Mouse (Mus musculus) spleen, adult 2 months (tissue): ENCODE measurements at regions not wholly inside any gene's neighbourhood (a gene's known extent, or its start where the extent isn't known, plus 50 kb on each side); places are given as distances from the start of the nearest gene placed in this dataset.
A peak's percentile ranks its signal among the peaks of the same experiment; 100 is the strongest.

Source experiments
- DNase-seq, 2 experiments: peaks; one replicate each; pipeline versions ENCODE4 v3.0.0 to v3.0.0-alpha.2; 2012 to 2021; ENCODE audit warnings: low spot score in 2 of 2, low read depth in 1 of 2
- H3K27ac ChIP-seq: fragments of 200-500 bp; 2 replicates; pipeline ENCODE4 v1.5.1; 2012; ENCODE audit warnings: low read length, inconsistent platforms; ENCODE audit not compliant: insufficient read depth
- H3K27me3 ChIP-seq: fragments of 200-500 bp; 2 replicates; pipeline ENCODE4 v1.6.1; 2012; ENCODE audit warnings: mild to moderate bottlenecking, moderate library complexity, low read length, inconsistent platforms; ENCODE audit not compliant: control insufficient read depth, insufficient read depth
- H3K36me3 ChIP-seq: fragments of 200-500 bp; 2 replicates; pipeline ENCODE4 v1.6.1; 2012; ENCODE audit warnings: mild to moderate bottlenecking, low read length, inconsistent platforms; ENCODE audit not compliant: control insufficient read depth, insufficient read depth
- H3K4me1 ChIP-seq: fragments of 200-500 bp; 2 replicates; pipeline ENCODE4 v1.6.1; 2011; ENCODE audit warnings: inconsistent platforms; ENCODE audit not compliant: control insufficient read depth, insufficient read depth, insufficient read length
- H3K4me3 ChIP-seq: fragments of 200-500 bp; 2 replicates; pipeline ENCODE4 v1.5.1; 2011; ENCODE audit warnings: mild to moderate bottlenecking, inconsistent platforms; ENCODE audit not compliant: insufficient read depth, insufficient read length; ENCODE audit errors: extremely low read depth
- CTCF ChIP-seq: fragments of 200-500 bp; IDR thresholded peaks from 2 replicates; pipeline ENCODE4 v1.5.1; 2011; ENCODE audit warnings: mild to moderate bottlenecking, inconsistent platforms; ENCODE audit not compliant: insufficient read depth, insufficient read length, insufficient replicate concordance; ENCODE audit errors: extremely low read depth
- POLR2A ChIP-seq: fragments of 200-500 bp; IDR thresholded peaks from 2 replicates; pipeline ENCODE4 v1.6.1; 2011; ENCODE audit warnings: low read depth, low read length, inconsistent platforms
- WGBS: fragments of 180-500 bp; shearing (Covaris S2); methylation state at CpG from one replicate; pipeline ENCODE4 v1.1.7; 2018; 5-methylcytosine and 5-hydroxymethylcytosine counted together

DNA sequence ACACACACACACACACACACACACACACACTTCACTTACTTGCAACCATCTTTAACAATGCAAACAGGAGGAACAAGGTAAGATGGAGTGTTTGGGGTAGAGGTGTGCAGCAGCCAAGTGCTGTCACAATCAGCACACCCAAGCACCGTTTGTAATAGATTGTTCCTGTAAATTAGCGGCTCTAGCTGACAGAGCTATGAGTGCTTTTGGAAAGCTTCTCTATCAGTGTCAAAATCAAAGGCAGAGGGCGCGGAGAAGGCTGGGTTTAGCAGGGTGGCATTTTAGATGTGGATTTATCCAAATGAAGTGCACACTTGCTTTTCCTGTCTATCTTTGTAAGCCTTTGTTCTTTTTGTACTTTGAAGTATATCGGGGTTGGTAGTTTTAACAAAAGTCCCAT is 184.6 kb downstream of the Cog6 start:
- H3K4me1 ChIP-seq = peaks cover 19% of the 10 kb centered on the region
- 0 out of 2 replicates have a peak overlapping the region, but pooled peaks have one; percentile 2 for H3K4me3 ChIP-seq
- H3K27ac ChIP-seq = peak overlapping the region; percentile 75; the same call in 1 of the 2 replicates
- no peak for DNase-seq
- no peaks in the 10 kb centered on the region for H3K36me3 ChIP-seq
- no peaks in the 10 kb centered on the region for H3K27me3 ChIP-seq
- WGBS = 56% methylated on average over 5 of the region's 5 CpGs
- TF ChIP-seq POLR2A = no peak
- no peak for TF ChIP-seq CTCF

DNA sequence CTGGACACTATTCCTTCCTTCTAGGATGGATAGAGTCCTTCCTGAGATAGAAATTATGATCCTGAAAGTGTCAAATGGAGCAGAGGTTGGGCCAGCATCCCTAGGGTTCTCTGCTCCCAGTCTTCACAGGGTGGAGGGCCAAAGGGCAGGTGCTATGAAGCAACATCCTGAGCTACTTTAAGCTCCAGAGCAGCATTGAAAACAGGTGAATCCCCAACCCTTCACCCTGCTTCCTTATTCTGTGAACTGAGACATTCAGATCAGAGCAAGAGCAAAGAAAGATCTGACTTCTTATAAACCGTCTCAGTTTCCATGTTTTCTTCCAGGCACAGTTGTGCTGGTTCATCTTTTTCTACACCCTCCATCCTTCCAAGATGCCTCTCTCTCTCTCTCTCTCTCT is 185.1 kb downstream of the Cog6 start:
- Histone ChIP-seq H3K36me3 (no peaks in the 10 kb centered on the region), H3K27ac (peak overlapping the region; percentile 75; the same call in 1 of the 2 replicates), H3K4me3 (no peak overlapping the region), H3K27me3 (no peaks in the 10 kb centered on the region), H3K4me1 (peaks cover 19% of the 10 kb centered on the region)
- DNase-seq = peak; percentile 37 to 52
- 24% methylated on average over 1 of the region's 1 CpGs for WGBS
- no peak for TF ChIP-seq CTCF
- no peak for TF ChIP-seq POLR2A

DNA sequence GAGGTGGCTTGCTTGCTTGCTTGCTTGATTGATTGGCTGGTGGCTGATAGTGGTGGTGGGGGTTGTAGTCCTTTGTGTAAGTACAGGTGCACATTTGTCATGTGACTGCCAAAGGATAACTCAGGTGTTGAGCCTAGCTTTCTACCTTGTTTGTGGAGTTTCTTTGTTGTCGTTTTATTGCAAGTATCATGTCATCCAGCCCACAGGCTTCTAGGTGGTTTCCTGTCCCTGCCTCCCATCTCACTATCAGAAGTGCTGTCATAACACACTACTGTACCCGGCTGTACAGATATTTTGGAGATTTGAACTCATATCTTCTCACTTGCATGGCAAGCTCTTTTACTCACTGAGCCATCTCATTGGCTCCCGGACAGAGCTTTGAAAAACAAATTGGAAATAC is 186.9 kb downstream of the Cog6 start:
- Histone ChIP-seq H3K27me3 (no peaks in the 10 kb centered on the region), H3K4me1 (peaks cover 19% of the 10 kb centered on the region), H3K36me3 (no peaks in the 10 kb centered on the region), H3K4me3 (no peak overlapping the region), H3K27ac (peak overlapping the region; percentile 34; the same call in 1 of the 2 replicates)
- DNase-seq = no peak
- 75% methylated on average over 3 of the region's 3 CpGs for WGBS
- TF ChIP-seq POLR2A (no peak), CTCF (no peak)

DNA sequence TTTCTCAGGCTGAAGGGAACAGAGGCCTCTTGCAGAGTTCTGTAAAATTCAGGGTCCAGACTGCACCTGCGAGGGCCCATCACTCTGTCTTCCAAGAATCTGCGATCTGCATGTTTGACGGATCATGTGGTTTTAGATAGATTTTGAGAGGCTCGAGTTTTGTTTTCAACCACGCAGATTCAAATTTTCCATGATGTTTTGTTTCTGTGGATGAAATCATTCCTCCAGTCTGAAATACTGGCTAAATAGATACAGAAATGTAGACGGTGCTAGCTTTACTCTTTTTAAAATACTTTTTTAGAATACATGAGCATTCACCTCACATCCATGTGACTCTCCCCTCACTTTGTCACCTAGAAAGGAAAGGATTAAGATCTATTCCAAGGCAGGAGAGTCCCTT is 188.0 kb downstream of the Cog6 start:
- H3K27ac ChIP-seq = no peak overlapping the region
- no peaks in the 10 kb centered on the region for H3K27me3 ChIP-seq
- DNase-seq = no peak
- peaks cover 17% of the 10 kb centered on the region for H3K4me1 ChIP-seq
- no peak overlapping the region for H3K4me3 ChIP-seq
- WGBS = 89% methylated on average over 6 of the region's 6 CpGs
- no peaks in the 10 kb centered on the region for H3K36me3 ChIP-seq
- no peak for TF ChIP-seq POLR2A
- TF ChIP-seq CTCF = no peak

DNA sequence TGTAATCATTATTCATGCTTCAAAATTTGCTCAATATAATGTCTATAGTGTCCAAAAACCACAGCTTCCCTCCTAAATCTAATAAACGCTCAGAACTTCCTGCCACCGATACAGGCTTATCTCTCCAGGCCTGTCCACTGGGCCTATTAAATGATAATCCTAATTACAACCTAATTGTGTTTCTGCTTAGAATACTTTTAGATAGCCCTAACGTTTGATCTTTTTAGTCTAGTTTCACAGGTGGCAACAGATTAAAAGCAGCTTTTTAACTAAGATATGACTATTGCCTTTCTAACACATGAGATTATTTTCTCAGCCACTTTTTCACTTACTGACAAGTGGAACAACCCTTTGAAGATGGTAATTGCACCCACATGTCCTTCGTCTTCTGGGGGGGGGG is 188.6 kb downstream of the Cog6 start:
- Histone ChIP-seq H3K4me3 (no peak overlapping the region), H3K27me3 (no peaks in the 10 kb centered on the region), H3K36me3 (no peaks in the 10 kb centered on the region), H3K4me1 (peaks cover 12% of the 10 kb centered on the region; the same call in 1 of the 2 replicates), H3K27ac (no peak overlapping the region)
- TF ChIP-seq POLR2A (no peak), CTCF (no peak)
- no peak for DNase-seq
- WGBS = 70% methylated on average over 4 of the region's 4 CpGs

DNA sequence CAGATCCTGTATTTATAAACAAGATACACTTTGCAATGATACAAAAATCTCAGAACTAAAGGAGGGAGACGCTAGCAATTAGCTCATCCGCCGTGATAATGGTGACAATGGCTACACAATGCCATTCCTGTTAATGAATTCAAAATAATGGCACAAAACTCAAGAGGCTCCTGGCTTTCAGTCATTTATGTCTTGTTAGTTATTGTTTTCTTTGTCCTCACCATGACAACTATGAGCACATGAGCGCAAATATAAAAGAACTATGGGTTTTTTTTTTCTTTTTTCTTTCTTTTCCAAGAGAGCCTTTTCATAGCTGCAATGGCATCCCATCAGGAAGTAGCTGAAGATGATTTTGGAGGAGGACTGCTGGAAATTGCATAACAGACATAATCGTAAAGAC is 194.2 kb downstream of the Cog6 start:
- no peak for TF ChIP-seq CTCF
- TF ChIP-seq POLR2A = no peak
- WGBS = 93% methylated on average over 5 of the region's 5 CpGs
- H3K27me3 ChIP-seq = no peaks in the 10 kb centered on the region
- no peaks in the 10 kb centered on the region for H3K36me3 ChIP-seq
- no peak for DNase-seq
- no peak overlapping the region for H3K27ac ChIP-seq
- no peaks in the 10 kb centered on the region for H3K4me1 ChIP-seq
- H3K4me3 ChIP-seq = no peak overlapping the region

DNA sequence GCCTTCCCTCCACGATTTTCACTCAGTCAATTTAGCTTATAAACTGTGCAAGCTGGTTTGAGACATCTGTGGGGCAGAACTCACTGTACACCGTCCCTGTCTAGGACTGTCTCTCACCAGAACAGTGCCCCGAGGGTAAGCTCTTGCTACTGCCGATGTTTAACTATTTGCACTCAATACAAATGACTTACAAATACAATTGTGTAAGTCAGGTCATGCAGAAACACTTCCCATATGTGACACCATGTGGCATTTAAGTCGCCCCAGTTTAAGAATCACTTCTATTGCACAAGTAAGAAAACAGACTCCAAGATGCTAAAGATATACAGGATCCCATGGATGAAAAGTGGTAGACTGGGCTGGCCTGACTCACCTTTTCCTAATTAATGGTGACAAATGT is 195.6 kb downstream of the Cog6 start:
- WGBS = 78% methylated on average over 5 of the region's 5 CpGs
- H3K27ac ChIP-seq = no peak overlapping the region
- no peak for TF ChIP-seq CTCF
- no peak for TF ChIP-seq POLR2A
- no peaks in the 10 kb centered on the region for H3K36me3 ChIP-seq
- no peak overlapping the region for H3K4me3 ChIP-seq
- no peaks in the 10 kb centered on the region for H3K4me1 ChIP-seq
- DNase-seq = no peak
- no peaks in the 10 kb centered on the region for H3K27me3 ChIP-seq
